ENCODE assay signal across 8 mouse cellular contexts in genomic region chr7:110122289-110122564, GRCm38 (mm10). TPM values are rescaled to one million over a fixed set of nuclear protein-coding genes. Genes with fewer than 3 reads are reported as not detected.
DNase-seq lines count a peak whose midpoint lies in the region; ATAC-seq and TF ChIP-seq lines count a peak whose summit lies in the region.

No protein-coding gene starts in this region.

- peak overlapping the region; percentile 95 for H3K4me3 ChIP-seq in neural tube, embryonic 11.5 days (ENCODE audit: low read depth, low read length)
- H3K4me3 ChIP-seq in midbrain, postnatal 0 days (ENCODE audit: low read depth, low read length), result peak overlapping the region; percentile 84

- H3K9me3 ChIP-seq in neural tube, embryonic 11.5 days (ENCODE audit: control insufficient read depth, low read length), result no peaks in the 10 kb centered on the region
- H3K9me3 ChIP-seq in midbrain, postnatal 0 days (ENCODE audit: low read length), result no peaks in the 10 kb centered on the region

- no peaks in the 10 kb centered on the region for H3K4me1 ChIP-seq in neural tube, embryonic 11.5 days (ENCODE audit: control insufficient read depth, insufficient read depth, low read length)
- H3K4me1 ChIP-seq in midbrain, postnatal 0 days (ENCODE audit: insufficient read depth, low read length), result no peaks in the 10 kb centered on the region

- DNase-seq in frontal cortex, postnatal 14 days (ENCODE audit: low spot score in 2 of 2), result no peak
- no peak for DNase-seq in neural tube, embryonic 11.5 days (ENCODE audit: low spot score)
- no peak for DNase-seq in neural tube, embryonic 10.5 days (ENCODE audit: extremely low spot score, low spot score)
- no peak for DNase-seq in midbrain, postnatal 0 days (ENCODE audit: low spot score)
- DNase-seq in adipocyte (ENCODE audit: low spot score), result no peak
- no peak for DNase-seq in gastrocnemius, postnatal 36 days

- peak overlapping the region; percentile 89 for H3K27ac ChIP-seq in neural tube, embryonic 11.5 days (ENCODE audit: low read depth, low read length)
- peak overlapping the region; percentile 60 for H3K27ac ChIP-seq in midbrain, postnatal 0 days (ENCODE audit: low read depth, low read length)

- 0% methylated on average over 26 of the region's 27 CpGs for WGBS in neural tube, embryonic 11.5 days
- WGBS in midbrain, postnatal 0 days, result under 1% methylated on average over 24 of the region's 27 CpGs

- no peaks in the 10 kb centered on the region for H3K36me3 ChIP-seq in neural tube, embryonic 11.5 days (ENCODE audit: control insufficient read depth, insufficient read depth, low read length)
- no peaks in the 10 kb centered on the region for H3K36me3 ChIP-seq in midbrain, postnatal 0 days (ENCODE audit: insufficient read depth, low read length)

- peak overlapping the region; percentile 62 for H3K4me2 ChIP-seq in neural tube, embryonic 11.5 days (ENCODE audit: low read depth)
- peak overlapping the region; percentile 88 for H3K4me2 ChIP-seq in midbrain, postnatal 0 days (ENCODE audit: low read depth, low read length, poor library complexity, severe bottlenecking)

- no peak for TF ChIP-seq CTCF in midbrain, postnatal 0 days (IDR thresholded peaks at IDR 0.05)

- intact Hi-C loops in gastrocnemius, postnatal 36 days (cut with DNase I), result loop anchor here (2.0 kb wide), 1 partner anchor 43 kb away; no protein-coding TSS in a partner anchor

- ATAC-seq in frontal cortex, adult (ENCODE audit: low TSS enrichment), result peak; percentile 41; the same call in 1 of the 2 replicates
- ATAC-seq in neural tube, embryonic 11.5 days (ENCODE audit: insufficient read depth, low FRiP score, low TSS enrichment), result no peak; the same call in 1 of the 2 replicates
- peak; percentile 6 for ATAC-seq in inflammation-experienced regulatory T-cells, adult 6 months
- no peak for ATAC-seq in midbrain, postnatal 0 days (ENCODE audit: low FRiP score)

- peak overlapping the region; percentile 88 for H3K9ac ChIP-seq in neural tube, embryonic 11.5 days (ENCODE audit: low read length)
- peak overlapping the region; percentile 67 for H3K9ac ChIP-seq in midbrain, postnatal 0 days (replicated peaks; ENCODE audit: low read length, poor library complexity, severe bottlenecking)

- no peaks in the 10 kb centered on the region for H3K27me3 ChIP-seq in neural tube, embryonic 11.5 days (ENCODE audit: control insufficient read depth, insufficient read depth, low read length)
- H3K27me3 ChIP-seq in midbrain, postnatal 0 days (ENCODE audit: insufficient read depth, low read length), result no peaks in the 10 kb centered on the region

RNA-seq across cellular contexts. Expression of gene Wee1, which starts 0.4 kb away (rescaled TPM):
- 30.6 and 31.6 TPM in 2 replicates for polyA plus RNA-seq in neural tube, embryonic 11.5 days (2014; fragmentation: Nextera tagmentation; extraction: Ambion mirVana)
- polyA plus RNA-seq in inflammation-experienced regulatory T-cells, adult 6 months (2017; shearing (Covaris generic)), result 1 to 10 TPM; 1.5 to 4.5 (median 2.6) TPM
- total RNA-seq in midbrain, postnatal 0 days (2014; rRNA removed), result 4.1 and 5.1 TPM in 2 replicates
- 3.6 and 3.7 TPM in 2 replicates for polyA plus RNA-seq in midbrain, postnatal 0 days (2015; fragmentation: Nextera tagmentation; extraction: Ambion mirVana)
- total RNA-seq in gastrocnemius, postnatal 36 days (2021), result 1 to 10 TPM; 2.2 to 2.8 TPM

Comparison
In these comparisons a context has a peak if more than half of its experiments do, and no peak if none do; other contexts are left out.
1. ATAC-seq: peak in frontal cortex, adult (single experiment) and inflammation-experienced regulatory T-cells, adult 6 months (single experiment); none in neural tube, embryonic 11.5 days (single experiment) and midbrain, postnatal 0 days (single experiment).